9 mouse cellular contexts compared by ENCODE assay signal in the genomic region with DNA sequence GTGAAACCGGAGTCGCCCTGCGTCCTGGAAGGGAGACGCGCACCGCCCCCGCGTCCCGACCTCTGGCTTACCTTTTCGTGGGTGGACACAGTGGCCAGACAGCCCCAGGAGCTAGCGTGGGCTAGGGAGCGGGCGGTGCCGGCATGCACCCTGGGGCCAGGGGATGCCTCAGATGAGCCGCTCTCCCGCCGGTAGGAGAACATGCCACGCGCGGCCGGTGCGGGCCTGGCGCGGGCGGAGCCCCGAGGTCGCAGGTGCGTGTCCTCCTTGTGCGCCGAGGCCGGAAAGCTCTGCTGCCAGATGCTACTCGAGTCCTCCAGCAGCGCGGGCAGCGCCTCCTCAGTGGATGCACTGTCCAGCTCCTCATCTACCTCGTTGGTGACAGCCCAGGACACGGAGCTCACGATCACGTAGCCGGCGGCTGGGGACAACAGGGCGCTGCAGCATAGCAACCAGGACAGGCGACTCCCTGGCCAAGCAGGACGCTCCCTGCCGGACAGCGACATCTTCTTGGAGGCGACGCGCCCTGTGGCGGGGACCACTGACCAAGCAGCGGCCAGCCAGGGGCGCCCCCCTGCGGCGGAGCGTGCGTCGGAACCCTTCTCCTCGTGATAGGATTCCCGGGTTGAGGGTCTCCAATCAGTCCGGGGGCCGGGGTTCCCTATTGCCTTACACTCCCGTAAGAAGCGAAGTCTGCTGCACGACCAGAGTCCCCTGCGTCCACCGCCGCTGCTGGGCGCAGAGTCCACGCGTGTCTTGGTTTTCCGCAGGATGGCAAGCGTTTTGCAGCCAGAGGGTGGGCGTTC. TPM values are rescaled to one million over a fixed set of nuclear protein-coding genes. Genes with fewer than 3 reads are reported as not detected.
DNase-seq lines count a peak whose midpoint lies in the region; ATAC-seq and TF ChIP-seq lines count a peak whose summit lies in the region.
"Had no signal": no experiment of that assay in that cellular context is flagged by ENCODE, and none has a peak within 500 bp of the region (broad histone marks: within the 10 kb centered on the region; RNA-seq: fewer than 3 reads in every experiment).

No protein-coding gene starts in this region.

- H3K4me1 ChIP-seq in forebrain, embryonic 14.5 days (ENCODE audit: control insufficient read depth, insufficient read depth, low read length), result peaks cover 10% of the 10 kb centered on the region
- H3K4me1 ChIP-seq in heart, postnatal 0 days (ENCODE audit: control insufficient read depth, insufficient read depth), result peaks cover 9% of the 10 kb centered on the region; the same call in 1 of the 2 replicates
- H3K4me1 ChIP-seq in liver, adult 2 months (ENCODE audit: control insufficient read depth, insufficient read depth, low read length), result no peaks in the 10 kb centered on the region
- H3K4me1 ChIP-seq in midbrain, embryonic 16.5 days (ENCODE audit: control insufficient read depth, insufficient read depth, low read length), result peaks cover 15% of the 10 kb centered on the region
- H3K4me1 ChIP-seq in spleen, adult 2 months (ENCODE audit: control insufficient read depth, insufficient read depth, insufficient read length), result peaks cover 9% of the 10 kb centered on the region

- no peaks in the 10 kb centered on the region for H3K36me3 ChIP-seq in forebrain, embryonic 14.5 days (ENCODE audit: control insufficient read depth, insufficient read depth, low read length)
- no peaks in the 10 kb centered on the region for H3K36me3 ChIP-seq in heart, postnatal 0 days (replicated peaks; ENCODE audit: control insufficient read depth, insufficient read depth, low read length)
- no peaks in the 10 kb centered on the region for H3K36me3 ChIP-seq in liver, adult 2 months (ENCODE audit: control insufficient read depth, insufficient read depth, low read length)
- no peaks in the 10 kb centered on the region for H3K36me3 ChIP-seq in midbrain, embryonic 16.5 days (ENCODE audit: control insufficient read depth, insufficient read depth, low read length)
- no peaks in the 10 kb centered on the region for H3K36me3 ChIP-seq in spleen, adult 2 months (ENCODE audit: control insufficient read depth, insufficient read depth, low read length)

- H3K4me3 ChIP-seq in forebrain, embryonic 14.5 days (ENCODE audit: low read depth, low read length), result peak overlapping the region; percentile 54
- peak overlapping the region; percentile 43 for H3K4me3 ChIP-seq in heart, postnatal 0 days (ENCODE audit: low read depth, low read length)
- peak overlapping the region; percentile 25; the same call in 1 of the 2 replicates for H3K4me3 ChIP-seq in liver, adult 2 months (ENCODE audit: insufficient read depth, low read depth, low read length)
- peak overlapping the region; percentile 78 for H3K4me3 ChIP-seq in midbrain, embryonic 16.5 days (ENCODE audit: low read depth, low read length)
- H3K4me3 ChIP-seq in spleen, adult 2 months (ENCODE audit: extremely low read depth, insufficient read depth, insufficient read length), result peak overlapping the region; percentile 34; the same call in 1 of the 2 replicates

- H3K79me2 ChIP-seq in liver, adult 2 months (ENCODE audit: control insufficient read depth, insufficient read depth, low read length), result no peaks in the 10 kb centered on the region

- H3K27ac ChIP-seq in forebrain, embryonic 14.5 days (ENCODE audit: low read depth, low read length), result no peak overlapping the region
- H3K27ac ChIP-seq in heart, postnatal 0 days (ENCODE audit: low read depth), result no peak overlapping the region
- H3K27ac ChIP-seq in liver, adult 2 months (replicated peaks; ENCODE audit: insufficient read depth, low read depth, low read length), result no peak overlapping the region
- peak overlapping the region; percentile 82 for H3K27ac ChIP-seq in midbrain, embryonic 16.5 days (ENCODE audit: low read length)
- no peak overlapping the region for H3K27ac ChIP-seq in spleen, adult 2 months (ENCODE audit: insufficient read depth, low read length)

- WGBS in forebrain, embryonic 14.5 days, result 2% methylated on average over 72 of the region's 73 CpGs
- 1% methylated on average over 72 of the region's 73 CpGs for WGBS in heart, postnatal 0 days
- 2% methylated on average over 72 of the region's 73 CpGs for WGBS in liver, adult 2 months
- WGBS in midbrain, embryonic 16.5 days, result under 1% methylated on average over 72 of the region's 73 CpGs
- WGBS in spleen, adult 2 months, result 2% methylated on average over 73 of the region's 73 CpGs

- peak; percentile 67 for TF ChIP-seq CTCF in heart, postnatal 0 days (IDR thresholded peaks at IDR 0.05; ENCODE audit: low read depth)
- peak; percentile 46 for TF ChIP-seq CTCF in liver, adult 2 months (IDR thresholded peaks at IDR 0.05; ENCODE audit: low read depth, low read length)
- TF ChIP-seq CTCF in spleen, adult 2 months (IDR thresholded peaks at IDR 0.05; ENCODE audit: extremely low read depth, insufficient read depth, insufficient read length, insufficient replicate concordance), result no peak

- H3K9me3 ChIP-seq in forebrain, embryonic 14.5 days (replicated peaks; ENCODE audit: control insufficient read depth, low read length), result no peaks in the 10 kb centered on the region
- H3K9me3 ChIP-seq in heart, postnatal 0 days (replicated peaks; ENCODE audit: control insufficient read depth, low read length), result no peaks in the 10 kb centered on the region
- no peaks in the 10 kb centered on the region for H3K9me3 ChIP-seq in midbrain, embryonic 16.5 days (replicated peaks; ENCODE audit: control insufficient read depth, low read length, poor library complexity, severe bottlenecking)

- no peak for TF ChIP-seq EP300 in heart, postnatal 0 days (IDR thresholded peaks at IDR 0.05; ENCODE audit: low read depth)

- TF ChIP-seq POLR2A in liver, adult 2 months (IDR thresholded peaks at IDR 0.05; ENCODE audit: extremely low read depth, insufficient read depth, low read length), result no peak
- no peak for TF ChIP-seq POLR2A in spleen, adult 2 months (IDR thresholded peaks at IDR 0.05; ENCODE audit: low read depth, low read length)

- ATAC-seq in cerebellum, adult (ENCODE audit: insufficient number of reproducible peaks, low FRiP score, low TSS enrichment), result peak; percentile 71
- peak; percentile 83 for ATAC-seq in forebrain, embryonic 14.5 days
- peak; percentile 77 for ATAC-seq in heart, postnatal 0 days (ENCODE audit: insufficient read depth, low read depth)
- peak; percentile 86 for ATAC-seq in midbrain, embryonic 16.5 days

- H3K4me2 ChIP-seq in forebrain, embryonic 14.5 days (ENCODE audit: low read length), result peak overlapping the region; percentile 99
- H3K4me2 ChIP-seq in heart, postnatal 0 days (ENCODE audit: low read depth, low read length), result peak overlapping the region; percentile 73
- peak overlapping the region; percentile 97 for H3K4me2 ChIP-seq in midbrain, embryonic 16.5 days (ENCODE audit: low read length)

- H3K9ac ChIP-seq in forebrain, embryonic 14.5 days (ENCODE audit: low read length), result peak overlapping the region; percentile 66
- H3K9ac ChIP-seq in heart, postnatal 0 days (replicated peaks; ENCODE audit: low read depth, low read length), result no peak overlapping the region
- H3K9ac ChIP-seq in liver, adult 2 months (ENCODE audit: low read depth, low read length), result no peak overlapping the region
- H3K9ac ChIP-seq in midbrain, embryonic 16.5 days (ENCODE audit: low read depth, low read length), result peak overlapping the region; percentile 81

- DNase-seq in 3134 (ENCODE audit: extremely low read depth, insufficient read length, low spot score), result peak; percentile 26
- DNase-seq in forebrain, embryonic 14.5 days (ENCODE audit: low spot score), result peak; percentile 72
- DNase-seq in heart, postnatal 0 days (ENCODE audit: low spot score), result peak; percentile 52
- DNase-seq in kidney, postnatal 14 days, result peak; percentile 57
- DNase-seq in liver, adult 2 months (ENCODE audit: extremely low read depth, low read depth, low spot score), result no peak
- peak in 1 of 2 experiments; percentile 12 for DNase-seq in spleen, adult 2 months (ENCODE audit: low read depth in 1 of 2, low spot score in 2 of 2)

- H3K27me3 ChIP-seq in forebrain, embryonic 14.5 days (replicated peaks; ENCODE audit: control insufficient read depth, insufficient read depth, low read length), result peaks cover 27% of the 10 kb centered on the region; the same call in 1 of the 2 replicates
- peaks cover 40% of the 10 kb centered on the region for H3K27me3 ChIP-seq in heart, postnatal 0 days (ENCODE audit: control insufficient read depth, insufficient read depth, low read length)
- H3K27me3 ChIP-seq in liver, adult 2 months (ENCODE audit: control insufficient read depth, insufficient read depth, low read length), result peaks cover 10% of the 10 kb centered on the region
- H3K27me3 ChIP-seq in midbrain, embryonic 16.5 days (ENCODE audit: control insufficient read depth, insufficient read depth, low read depth, low read length), result no peaks in the 10 kb centered on the region; the same call in 1 of the 2 replicates
- H3K27me3 ChIP-seq in spleen, adult 2 months (ENCODE audit: control insufficient read depth, insufficient read depth, low read length), result peaks cover 12% of the 10 kb centered on the region
- H3K27me3 ChIP-seq: CH12.LX had no signal

RNA-seq across cellular contexts. Expression of gene Creg2, which starts 0.6 kb away (rescaled TPM):
- polyA plus RNA-seq in forebrain, embryonic 14.5 days (2014; fragmentation: Nextera tagmentation; extraction: Ambion mirVana), result 0.65 and 0.80 TPM in 2 replicates
- total RNA-seq in heart, postnatal 0 days (2014; rRNA removed; ENCODE audit: low replicate concordance), result not detected in 2 replicates
- 0.01 and 0.03 TPM in 2 replicates for polyA plus RNA-seq in heart, postnatal 0 days (2015; fragmentation: Nextera tagmentation; extraction: Ambion mirVana)
- not detected in 2 replicates for total RNA-seq in liver, adult 2 months (2014; rRNA removed)
- not detected in 2 replicates for polyA plus RNA-seq in liver, adult 2 months (2012; rRNA removed)
- polyA plus RNA-seq in midbrain, embryonic 16.5 days (2015; fragmentation: Nextera tagmentation; extraction: Ambion mirVana), result 8.4 and 9.2 TPM in 2 replicates
- 0.05 and 0.07 TPM in 2 replicates for polyA plus RNA-seq in spleen, adult 2 months (2012; rRNA removed)
- total RNA-seq: CH12.LX had no signal

Comparison
In these comparisons a context has a peak if more than half of its experiments do, and no peak if none do; other contexts are left out.
1. H3K4me3 ChIP-seq: peak in every context shown above with its lines; median percentile 78 in midbrain, embryonic 16.5 days; 54 in forebrain, embryonic 14.5 days; 43 in heart, postnatal 0 days; 34 in spleen, adult 2 months; 25 in liver, adult 2 months.
2. H3K9ac ChIP-seq: peak in forebrain, embryonic 14.5 days (single experiment) and midbrain, embryonic 16.5 days (single experiment); none in heart, postnatal 0 days (single experiment) and liver, adult 2 months (single experiment).
3. Peak in every context shown above with its lines, with median percentiles within 50 percentile points of each other: ATAC-seq and H3K4me2 ChIP-seq.